Comparison of ENCODE assay signal across 10 mouse cellular contexts in genomic region chr19:4828444-4829114, GRCm38 (mm10). TPM values are rescaled to one million over a fixed set of nuclear protein-coding genes. Genes with fewer than 3 reads are reported as not detected.
DNase-seq lines count a peak whose midpoint lies in the region; ATAC-seq and TF ChIP-seq lines count a peak whose summit lies in the region.
"Had no signal": no experiment of that assay in that cellular context is flagged by ENCODE, and none has a peak within 500 bp of the region (broad histone marks: within the 10 kb centered on the region; RNA-seq: fewer than 3 reads in every experiment).

No protein-coding gene starts in this region.

- no peak overlapping the region for H3K4me2 ChIP-seq in liver, embryonic 11.5 days
- peak overlapping the region; percentile 30 for H3K4me2 ChIP-seq in intestine, postnatal 0 days (replicated peaks; ENCODE audit: low read depth)
- no peak overlapping the region for H3K4me2 ChIP-seq in stomach, embryonic 16.5 days (ENCODE audit: low read depth, low read length)
- H3K4me2 ChIP-seq in midbrain, embryonic 14.5 days (ENCODE audit: low read length), result no peak overlapping the region
- H3K4me2 ChIP-seq: heart, embryonic 15.5 days; liver, embryonic 13.5 days had no signal

- peak; percentile 52 for DNase-seq in liver
- no peak for DNase-seq in liver, embryonic 11.5 days (ENCODE audit: low spot score)
- DNase-seq in kidney, postnatal 36 days, result peak; percentile 73 to 79
- no peak for DNase-seq in spleen, postnatal 10 days (ENCODE audit: low spot score in 2 of 2)
- no peak for DNase-seq in cerebellum, postnatal 36 days
- no peak for DNase-seq in midbrain, embryonic 14.5 days
- DNase-seq: liver, embryonic 13.5 days had no signal

- peaks cover 7% of the 10 kb centered on the region for H3K36me3 ChIP-seq in liver, embryonic 11.5 days (ENCODE audit: control insufficient read depth, insufficient read depth, low read length)
- peaks cover 23% of the 10 kb centered on the region for H3K36me3 ChIP-seq in intestine, postnatal 0 days (ENCODE audit: control insufficient read depth, insufficient read depth)
- peaks cover 4% of the 10 kb centered on the region for H3K36me3 ChIP-seq in stomach, embryonic 16.5 days (ENCODE audit: control insufficient read depth, insufficient read depth, low read length)
- H3K36me3 ChIP-seq in midbrain, embryonic 14.5 days (ENCODE audit: control insufficient read depth, insufficient read depth, low read length), result peaks cover 26% of the 10 kb centered on the region

- ATAC-seq in liver, embryonic 11.5 days (replicated peaks; ENCODE audit: low FRiP score), result no peak
- ATAC-seq in intestine, postnatal 0 days, result peak; percentile 70
- peak; percentile 83 for ATAC-seq in stomach, embryonic 16.5 days (ENCODE audit: insufficient read depth, low FRiP score)
- ATAC-seq in midbrain, embryonic 14.5 days (ENCODE audit: low FRiP score, low TSS enrichment), result no peak

- H3K4me3 ChIP-seq in liver, embryonic 11.5 days (ENCODE audit: low read depth, low read length), result no peak overlapping the region
- H3K4me3 ChIP-seq in intestine, postnatal 0 days (ENCODE audit: low read depth, low read length), result no peak overlapping the region
- H3K4me3 ChIP-seq in stomach, embryonic 16.5 days (replicated peaks; ENCODE audit: low read length), result no peak overlapping the region
- no peak overlapping the region for H3K4me3 ChIP-seq in midbrain, embryonic 14.5 days (replicated peaks; ENCODE audit: low read depth, low read length)
- H3K4me3 ChIP-seq: heart, embryonic 15.5 days; liver, embryonic 13.5 days had no signal

- no peak overlapping the region for H3K27ac ChIP-seq in liver, embryonic 11.5 days (ENCODE audit: low read depth, low read length)
- H3K27ac ChIP-seq in intestine, postnatal 0 days (ENCODE audit: low read depth, low read length), result no peak overlapping the region
- H3K27ac ChIP-seq in stomach, embryonic 16.5 days (ENCODE audit: low read length), result peak overlapping the region; percentile 22
- H3K27ac ChIP-seq in midbrain, embryonic 14.5 days (replicated peaks; ENCODE audit: low read depth, low read length), result no peak overlapping the region
- H3K27ac ChIP-seq: heart, embryonic 15.5 days; liver, embryonic 13.5 days had no signal

- no peaks in the 10 kb centered on the region for H3K4me1 ChIP-seq in liver, embryonic 11.5 days (replicated peaks; ENCODE audit: control insufficient read depth, insufficient read depth, low read length)
- no peaks in the 10 kb centered on the region for H3K4me1 ChIP-seq in intestine, postnatal 0 days (replicated peaks; ENCODE audit: control insufficient read depth, insufficient read depth, low read length)
- 0 out of 2 replicates have a peak, but pooled peaks cover 3% of the 10 kb centered on the region for H3K4me1 ChIP-seq in stomach, embryonic 16.5 days (ENCODE audit: control insufficient read depth, insufficient read depth, low read length)
- H3K4me1 ChIP-seq in midbrain, embryonic 14.5 days (ENCODE audit: control insufficient read depth, insufficient read depth, low read length), result no peaks in the 10 kb centered on the region

- WGBS in liver, embryonic 11.5 days, result 67% methylated on average over 16 of the region's 16 CpGs
- WGBS in intestine, postnatal 0 days, result 36% methylated on average over 16 of the region's 16 CpGs
- WGBS in stomach, embryonic 16.5 days, result 46% methylated on average over 16 of the region's 16 CpGs
- WGBS in midbrain, embryonic 14.5 days, result 64% methylated on average over 16 of the region's 16 CpGs

- H3K9ac ChIP-seq in liver, embryonic 11.5 days (ENCODE audit: low read depth, low read length), result no peak overlapping the region
- H3K9ac ChIP-seq in intestine, postnatal 0 days (ENCODE audit: low read depth, low read length), result no peak overlapping the region
- H3K9ac ChIP-seq in stomach, embryonic 16.5 days (ENCODE audit: low read length), result no peak overlapping the region
- H3K9ac ChIP-seq in midbrain, embryonic 14.5 days (replicated peaks; ENCODE audit: low read length), result no peak overlapping the region
- H3K9ac ChIP-seq: heart, embryonic 15.5 days; liver, embryonic 13.5 days had no signal

- H3K27me3 ChIP-seq in liver, embryonic 11.5 days (replicated peaks; ENCODE audit: control insufficient read depth, insufficient read depth, low read length), result no peaks in the 10 kb centered on the region
- H3K27me3 ChIP-seq in intestine, postnatal 0 days (replicated peaks; ENCODE audit: control insufficient read depth, insufficient read depth, low read length), result no peaks in the 10 kb centered on the region
- H3K27me3 ChIP-seq in stomach, embryonic 16.5 days (ENCODE audit: control insufficient read depth, insufficient read depth, low read length), result no peaks in the 10 kb centered on the region
- H3K27me3 ChIP-seq in midbrain, embryonic 14.5 days (ENCODE audit: control insufficient read depth, insufficient read depth, low read length), result no peaks in the 10 kb centered on the region
- H3K27me3 ChIP-seq: heart, embryonic 15.5 days; liver, embryonic 13.5 days had no signal

- no peak for TF ChIP-seq CTCF in intestine, postnatal 0 days (IDR thresholded peaks at IDR 0.05; ENCODE audit: low read depth)

- H3K9me3 ChIP-seq in liver, embryonic 11.5 days (ENCODE audit: control insufficient read depth, low read length), result no peaks in the 10 kb centered on the region
- no peaks in the 10 kb centered on the region for H3K9me3 ChIP-seq in intestine, postnatal 0 days (ENCODE audit: control insufficient read depth)
- no peaks in the 10 kb centered on the region for H3K9me3 ChIP-seq in stomach, embryonic 16.5 days (replicated peaks; ENCODE audit: control insufficient read depth, low read length)
- H3K9me3 ChIP-seq in midbrain, embryonic 14.5 days (ENCODE audit: control insufficient read depth, low read length), result no peaks in the 10 kb centered on the region
- H3K9me3 ChIP-seq: heart, embryonic 15.5 days; liver, embryonic 13.5 days had no signal

RNA-seq across cellular contexts. Expression of gene Ccs, which starts 10.6 kb away (rescaled TPM):
- 46.2 and 49.8 TPM in 2 replicates for polyA plus RNA-seq in liver, embryonic 11.5 days (2014; fragmentation: Nextera tagmentation; extraction: Ambion mirVana)
- 44.9 and 46.3 TPM in 2 replicates for polyA plus RNA-seq in intestine, postnatal 0 days (2015; fragmentation: Nextera tagmentation; extraction: Ambion mirVana)
- polyA plus RNA-seq in stomach, embryonic 16.5 days (2015; fragmentation: Nextera tagmentation; extraction: Ambion mirVana), result 56.6 and 60.3 TPM in 2 replicates
- polyA plus RNA-seq in midbrain, embryonic 14.5 days (2014; fragmentation: Nextera tagmentation; extraction: Ambion mirVana), result 36.5 and 41.4 TPM in 2 replicates

RNA-seq across cellular contexts. Expression of gene Ccdc87, which starts 10.6 kb away (rescaled TPM):
- polyA plus RNA-seq in liver, embryonic 11.5 days (2014; fragmentation: Nextera tagmentation; extraction: Ambion mirVana), result 0.05 TPM in 1 of 2 replicates, not detected in the other
- polyA plus RNA-seq in intestine, postnatal 0 days (2015; fragmentation: Nextera tagmentation; extraction: Ambion mirVana), result not detected in 2 replicates
- 0.09 TPM in 1 of 2 replicates, not detected in the other for polyA plus RNA-seq in stomach, embryonic 16.5 days (2015; fragmentation: Nextera tagmentation; extraction: Ambion mirVana)
- polyA plus RNA-seq in midbrain, embryonic 14.5 days (2014; fragmentation: Nextera tagmentation; extraction: Ambion mirVana), result 0.49 and 0.63 TPM in 2 replicates
- polyA plus RNA-seq: liver, embryonic 13.5 days had no signal

RNA-seq across cellular contexts. Expression of gene Rbm14, which starts 17.1 kb away (rescaled TPM):
- 92.4 and 104 TPM in 2 replicates for polyA plus RNA-seq in liver, embryonic 11.5 days (2014; fragmentation: Nextera tagmentation; extraction: Ambion mirVana)
- polyA plus RNA-seq in intestine, postnatal 0 days (2015; fragmentation: Nextera tagmentation; extraction: Ambion mirVana), result 21.1 and 21.8 TPM in 2 replicates
- polyA plus RNA-seq in stomach, embryonic 16.5 days (2015; fragmentation: Nextera tagmentation; extraction: Ambion mirVana), result 74.2 and 75.0 TPM in 2 replicates
- 62.0 and 68.9 TPM in 2 replicates for polyA plus RNA-seq in midbrain, embryonic 14.5 days (2014; fragmentation: Nextera tagmentation; extraction: Ambion mirVana)

RNA-seq across cellular contexts. Expression of gene Gm21992, which starts 17.2 kb away (rescaled TPM):
- 19.4 and 30.1 TPM in 2 replicates for polyA plus RNA-seq in liver, embryonic 11.5 days (2014; fragmentation: Nextera tagmentation; extraction: Ambion mirVana)
- 18.4 and 19.5 TPM in 2 replicates for polyA plus RNA-seq in intestine, postnatal 0 days (2015; fragmentation: Nextera tagmentation; extraction: Ambion mirVana)
- polyA plus RNA-seq in stomach, embryonic 16.5 days (2015; fragmentation: Nextera tagmentation; extraction: Ambion mirVana), result 32.1 TPM in 2 replicates
- polyA plus RNA-seq in midbrain, embryonic 14.5 days (2014; fragmentation: Nextera tagmentation; extraction: Ambion mirVana), result 12.7 and 14.4 TPM in 2 replicates

RNA-seq across cellular contexts. Expression of gene Ctsf, which starts 26.4 kb away (rescaled TPM):
- 13.2 and 13.3 TPM in 2 replicates for polyA plus RNA-seq in liver, embryonic 11.5 days (2014; fragmentation: Nextera tagmentation; extraction: Ambion mirVana)
- polyA plus RNA-seq in intestine, postnatal 0 days (2015; fragmentation: Nextera tagmentation; extraction: Ambion mirVana), result 15.6 and 16.4 TPM in 2 replicates
- polyA plus RNA-seq in stomach, embryonic 16.5 days (2015; fragmentation: Nextera tagmentation; extraction: Ambion mirVana), result 28.4 and 34.1 TPM in 2 replicates
- 57.3 and 63.7 TPM in 2 replicates for polyA plus RNA-seq in midbrain, embryonic 14.5 days (2014; fragmentation: Nextera tagmentation; extraction: Ambion mirVana)

Comparison
In these comparisons a context has a peak if more than half of its experiments do, and no peak if none do; other contexts are left out.
1. DNase-seq: peak in liver (single experiment) and kidney, postnatal 36 days (2 of 2); none in liver, embryonic 11.5 days (single experiment), spleen, postnatal 10 days (0 of 2), cerebellum, postnatal 36 days (0 of 2) and midbrain, embryonic 14.5 days (single experiment).
2. ATAC-seq: peak in intestine, postnatal 0 days (single experiment) and stomach, embryonic 16.5 days (single experiment); none in liver, embryonic 11.5 days (single experiment) and midbrain, embryonic 14.5 days (single experiment).